Mouse (Mus musculus): ENCODE data around the gene Il17rb. TPM values are rescaled to one million over a fixed set of nuclear protein-coding genes. Genes with fewer than 3 reads are reported as not detected.

The Il17rb gene
- polyA plus RNA-seq (2015; fragmentation: Nextera tagmentation; extraction: Ambion mirVana), result 2.2 TPM in 2 replicates

- Histone ChIP-seq H3K27me3 (peaks cover 12% of the 10 kb centered on the region), H3K4me2 (replicated peaks) (peak within 1 kb of the TSS; percentile 91), H3K9me3 (replicated peaks) (no peaks in the 10 kb centered on the region), H3K9ac (0 out of 2 replicates have a peak within 1 kb of the TSS, but pooled peaks have one; percentile 13), H3K4me3 (replicated peaks) (peak within 1 kb of the TSS; percentile 43), H3K4me1 (peaks cover 34% of the 10 kb centered on the region), H3K27ac (replicated peaks) (peak within 1 kb of the TSS; percentile 79), H3K36me3 (no peaks in the 10 kb centered on the region)
- peak; percentile 74 for ATAC-seq (ENCODE audit: insufficient number of reproducible peaks, low FRiP score, low TSS enrichment, low read depth)
- 8% methylated on average over 54 of the region's 54 CpGs for WGBS
Observed at GRCm38 (mm10) chr14:30008733-30009575, at the start of gene Il17rb, which contains the start of gene Chdh. Il17rb (minus strand) TSS chr14:30008896. Chdh (plus strand) TSS chr14:30009023.

DNA sequence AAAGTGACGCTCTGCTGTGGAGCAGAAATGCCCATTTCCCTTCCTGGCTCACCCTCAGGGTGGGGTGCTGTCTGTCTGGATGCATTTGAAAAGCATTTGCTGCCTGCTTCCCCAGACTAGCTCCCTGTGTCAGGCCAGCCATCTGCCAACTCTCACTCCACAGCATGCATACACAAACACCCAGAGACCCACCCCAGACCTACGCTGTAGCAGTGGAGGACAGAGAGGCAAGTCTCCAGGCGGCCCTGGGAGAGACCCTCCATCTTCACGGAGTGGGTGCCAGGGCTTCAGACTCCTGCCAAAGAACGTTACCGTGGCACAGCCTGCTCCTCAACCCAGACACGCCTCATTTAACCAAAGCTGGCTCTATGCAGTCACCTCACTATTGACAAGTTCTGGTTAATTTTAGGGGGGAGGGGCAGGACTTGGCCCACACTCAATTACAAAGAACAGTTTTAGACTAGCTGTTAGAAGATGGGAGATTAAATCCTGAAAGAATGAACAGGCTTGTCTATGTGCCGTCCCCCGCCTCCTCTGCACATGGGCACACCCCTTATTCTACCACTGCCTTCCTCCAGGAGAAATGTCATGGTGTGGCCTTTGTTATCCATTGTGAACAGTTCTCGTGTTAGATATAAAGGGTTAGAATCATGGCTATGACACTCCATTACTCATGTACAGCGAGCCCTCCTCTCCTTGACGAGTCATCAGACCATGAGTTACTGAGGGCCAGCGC lies 47.5 kb upstream of the Il17rb start:
- WGBS, result 52% methylated on average over 13 of the region's 13 CpGs
- H3K36me3 ChIP-seq, result no peaks in the 10 kb centered on the region
- H3K27ac ChIP-seq (replicated peaks), result peak overlapping the region; percentile 34; the same call in 1 of the 2 replicates
- H3K4me2 ChIP-seq (replicated peaks), result no peak overlapping the region
- H3K27me3 ChIP-seq, result no peaks in the 10 kb centered on the region
- no peak overlapping the region for H3K4me3 ChIP-seq (replicated peaks)
- ATAC-seq (ENCODE audit: insufficient number of reproducible peaks, low FRiP score, low TSS enrichment, low read depth), result no peak
- no peaks in the 10 kb centered on the region for H3K9me3 ChIP-seq (replicated peaks)
- peaks cover 11% of the 10 kb centered on the region; the same call in 1 of the 2 replicates for H3K4me1 ChIP-seq
- no peak overlapping the region for H3K9ac ChIP-seq

- Histone ChIP-seq H3K4me3 (replicated peaks) (no peak overlapping the region), H3K4me1 (peaks cover 10% of the 10 kb centered on the region; the same call in 1 of the 2 replicates), H3K9ac (no peak overlapping the region), H3K27me3 (no peaks in the 10 kb centered on the region), H3K9me3 (replicated peaks) (no peaks in the 10 kb centered on the region), H3K36me3 (no peaks in the 10 kb centered on the region), H3K4me2 (replicated peaks) (no peak overlapping the region), H3K27ac (replicated peaks) (no peak overlapping the region)
- WGBS, result 73% methylated on average over 7 of the region's 7 CpGs
- ATAC-seq (ENCODE audit: insufficient number of reproducible peaks, low FRiP score, low TSS enrichment, low read depth), result no peak
Observed at GRCm38 (mm10) chr14:30054922-30055321, 46.2 kb upstream of the Il17rb start.

- Histone ChIP-seq H3K36me3 (no peaks in the 10 kb centered on the region), H3K27me3 (no peaks in the 10 kb centered on the region), H3K9me3 (replicated peaks) (no peaks in the 10 kb centered on the region), H3K9ac (no peak overlapping the region), H3K4me1 (no peaks in the 10 kb centered on the region), H3K4me3 (replicated peaks) (no peak overlapping the region), H3K27ac (replicated peaks) (no peak overlapping the region), H3K4me2 (replicated peaks) (no peak overlapping the region)
- 90% methylated on average over 8 of the region's 8 CpGs for WGBS
- ATAC-seq (ENCODE audit: insufficient number of reproducible peaks, low FRiP score, low TSS enrichment, low read depth), result no peak
Observed at GRCm38 (mm10) chr14:30050280-30050679, 41.6 kb upstream of the Il17rb start.

GRCm38 (mm10) chr14:30048049-30048448 lies 39.4 kb upstream of the Il17rb start:
- WGBS, result 85% methylated on average over 3 of the region's 3 CpGs
- H3K27ac ChIP-seq (replicated peaks), result no peak overlapping the region
- H3K27me3 ChIP-seq, result no peaks in the 10 kb centered on the region
- no peak overlapping the region for H3K9ac ChIP-seq
- no peaks in the 10 kb centered on the region for H3K36me3 ChIP-seq
- no peak for ATAC-seq (ENCODE audit: insufficient number of reproducible peaks, low FRiP score, low TSS enrichment, low read depth)
- H3K4me1 ChIP-seq, result no peaks in the 10 kb centered on the region
- no peak overlapping the region for H3K4me3 ChIP-seq (replicated peaks)
- no peak overlapping the region for H3K4me2 ChIP-seq (replicated peaks)
- no peaks in the 10 kb centered on the region for H3K9me3 ChIP-seq (replicated peaks)

- no peak overlapping the region for H3K9ac ChIP-seq
- no peak for ATAC-seq (ENCODE audit: insufficient number of reproducible peaks, low FRiP score, low TSS enrichment, low read depth)
- no peaks in the 10 kb centered on the region for H3K4me1 ChIP-seq
- no peak overlapping the region for H3K4me3 ChIP-seq (replicated peaks)
- H3K36me3 ChIP-seq, result 0 out of 2 replicates have a peak, but pooled peaks cover 3% of the 10 kb centered on the region
- no peak overlapping the region for H3K27ac ChIP-seq (replicated peaks)
- H3K27me3 ChIP-seq, result no peaks in the 10 kb centered on the region
- no peaks in the 10 kb centered on the region for H3K9me3 ChIP-seq (replicated peaks)
- no peak overlapping the region for H3K4me2 ChIP-seq (replicated peaks)
- WGBS, result 88% methylated on average over 4 of the region's 4 CpGs
Observed at GRCm38 (mm10) chr14:30046976-30047375, 38.3 kb upstream of the Il17rb start.

DNA sequence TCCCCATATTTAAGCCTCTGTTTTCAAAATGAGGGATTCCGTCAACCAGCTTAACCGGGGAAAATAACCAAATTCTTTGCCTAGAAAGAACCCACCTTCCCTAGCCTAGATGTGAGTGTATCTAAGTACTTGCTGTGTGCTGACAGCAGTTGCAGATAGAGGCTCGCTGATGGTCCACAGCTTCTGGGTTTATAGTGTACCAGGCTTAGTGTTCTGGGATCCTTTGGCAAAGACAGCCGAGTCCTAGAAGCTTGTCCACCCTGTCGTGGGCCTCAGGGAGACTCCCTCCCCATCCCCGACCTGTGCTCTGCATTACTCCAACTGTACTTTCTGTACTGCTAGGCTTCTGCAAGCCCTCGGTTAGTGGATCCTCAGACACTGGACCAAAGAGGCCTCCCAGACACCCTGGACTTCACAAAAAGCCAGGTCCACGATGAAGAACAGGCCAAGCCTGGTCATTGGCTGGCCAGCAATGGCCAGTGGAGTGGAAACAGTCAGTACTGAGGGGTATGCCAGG lies 37.1 kb upstream of the Il17rb start:
- Histone ChIP-seq H3K4me1 (no peaks in the 10 kb centered on the region), H3K27ac (replicated peaks) (no peak overlapping the region), H3K4me3 (replicated peaks) (no peak overlapping the region), H3K9me3 (replicated peaks) (no peaks in the 10 kb centered on the region), H3K9ac (no peak overlapping the region), H3K27me3 (no peaks in the 10 kb centered on the region), H3K36me3 (0 out of 2 replicates have a peak, but pooled peaks cover 3% of the 10 kb centered on the region), H3K4me2 (replicated peaks) (no peak overlapping the region)
- ATAC-seq (ENCODE audit: insufficient number of reproducible peaks, low FRiP score, low TSS enrichment, low read depth), result no peak
- WGBS, result 85% methylated on average over 8 of the region's 8 CpGs

DNA sequence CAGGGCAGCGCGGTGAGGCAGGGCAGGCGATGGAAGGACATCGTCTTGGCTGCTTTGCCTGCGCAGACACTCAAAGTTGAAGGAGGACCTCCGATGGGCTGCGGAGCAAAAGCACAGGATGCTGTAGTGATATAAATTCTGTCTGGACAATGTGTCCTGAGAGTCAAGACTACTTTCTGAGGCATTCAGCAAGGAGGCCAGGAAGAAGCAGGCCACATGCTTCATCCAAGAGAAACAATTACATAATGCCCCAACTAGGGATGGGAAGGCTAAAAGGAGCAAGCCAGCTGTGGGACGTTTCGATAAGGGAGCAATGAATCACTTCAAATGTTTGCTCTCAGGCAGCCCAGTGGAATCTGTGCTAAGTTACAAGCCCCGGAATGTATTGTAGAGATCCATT lies 36.5 kb upstream of the Il17rb start:
- Histone ChIP-seq H3K4me2 (replicated peaks) (no peak overlapping the region), H3K27me3 (no peaks in the 10 kb centered on the region), H3K9ac (no peak overlapping the region), H3K9me3 (replicated peaks) (no peaks in the 10 kb centered on the region), H3K4me1 (no peaks in the 10 kb centered on the region), H3K27ac (replicated peaks) (no peak overlapping the region), H3K4me3 (replicated peaks) (no peak overlapping the region), H3K36me3 (0 out of 2 replicates have a peak, but pooled peaks cover 3% of the 10 kb centered on the region)
- no peak for ATAC-seq (ENCODE audit: insufficient number of reproducible peaks, low FRiP score, low TSS enrichment, low read depth)
- 86% methylated on average over 10 of the region's 10 CpGs for WGBS

- Histone ChIP-seq H3K4me3 (replicated peaks) (no peak overlapping the region), H3K4me1 (no peaks in the 10 kb centered on the region), H3K9ac (no peak overlapping the region), H3K9me3 (replicated peaks) (no peaks in the 10 kb centered on the region), H3K27me3 (no peaks in the 10 kb centered on the region), H3K4me2 (replicated peaks) (no peak overlapping the region), H3K27ac (replicated peaks) (no peak overlapping the region), H3K36me3 (0 out of 2 replicates have a peak, but pooled peaks cover 3% of the 10 kb centered on the region)
- no peak for ATAC-seq (ENCODE audit: insufficient number of reproducible peaks, low FRiP score, low TSS enrichment, low read depth)
- WGBS, result 86% methylated on average over 7 of the region's 7 CpGs
Observed at GRCm38 (mm10) chr14:30043356-30043940, 34.8 kb upstream of the Il17rb start.

GRCm38 (mm10) chr14:30041836-30042235 lies 33.1 kb upstream of the Il17rb start:
- no peak for ATAC-seq (ENCODE audit: insufficient number of reproducible peaks, low FRiP score, low TSS enrichment, low read depth)
- Histone ChIP-seq H3K27ac (replicated peaks) (no peak overlapping the region), H3K4me1 (no peaks in the 10 kb centered on the region), H3K9ac (no peak overlapping the region), H3K4me3 (replicated peaks) (no peak overlapping the region), H3K9me3 (replicated peaks) (no peaks in the 10 kb centered on the region), H3K27me3 (no peaks in the 10 kb centered on the region), H3K4me2 (replicated peaks) (no peak overlapping the region), H3K36me3 (0 out of 2 replicates have a peak, but pooled peaks cover 3% of the 10 kb centered on the region)
- WGBS, result 83% methylated on average over 9 of the region's 9 CpGs

GRCm38 (mm10) chr14:30039413-30039812 lies 30.7 kb upstream of the Il17rb start:
- Histone ChIP-seq H3K9me3 (replicated peaks) (no peaks in the 10 kb centered on the region), H3K4me3 (replicated peaks) (no peak overlapping the region), H3K4me1 (no peaks in the 10 kb centered on the region), H3K9ac (no peak overlapping the region), H3K27ac (replicated peaks) (no peak overlapping the region), H3K4me2 (replicated peaks) (no peak overlapping the region), H3K36me3 (0 out of 2 replicates have a peak, but pooled peaks cover 3% of the 10 kb centered on the region), H3K27me3 (no peaks in the 10 kb centered on the region)
- WGBS, result 74% methylated on average over 4 of the region's 4 CpGs
- ATAC-seq (ENCODE audit: insufficient number of reproducible peaks, low FRiP score, low TSS enrichment, low read depth), result no peak
